Mouse (Mus musculus) frontal cortex, adult 2 months (tissue): ENCODE results near the gene Meis2. TPM values are rescaled to one million over a fixed set of nuclear protein-coding genes. Genes with fewer than 3 reads are reported as not detected.

Source experiments
- DNase-seq, 2 experiments: peaks; one replicate each; pipeline ENCODE4 v3.0.0; 2022; ENCODE audit warnings: low spot score in 1 of 2; ENCODE audit errors: extremely low spot score in 1 of 2
- polyA plus RNA-seq: library from polyadenylated mRNA; depleted of rRNA; stranded (reverse); fragments of >200 nt; gene quantifications from 2 replicates; pipeline ENCODE4 v1.2.3, GENCODE M21; 2012; rRNA removed

Gene Meis2
- polyA plus RNA-seq = 372 and 452 TPM in 2 replicates

- DNase-seq = peak in 1 of 2 experiments; percentile 85
Measured at GRCm38 (mm10) chr2:116065570-116066005, at the start of gene Meis2. Gene Meis2, minus strand, starts transcription at chr2:116065839.

- DNase-seq = peak in 1 of 2 experiments; percentile 70
Measured at GRCm38 (mm10) chr2:116106194-116106593, 40.6 kb upstream of the Meis2 start.

GRCm38 (mm10) chr2:116105179-116105578 lies 39.5 kb upstream of the Meis2 start:
- DNase-seq = peak in 1 of 2 experiments; percentile 31

DNA sequence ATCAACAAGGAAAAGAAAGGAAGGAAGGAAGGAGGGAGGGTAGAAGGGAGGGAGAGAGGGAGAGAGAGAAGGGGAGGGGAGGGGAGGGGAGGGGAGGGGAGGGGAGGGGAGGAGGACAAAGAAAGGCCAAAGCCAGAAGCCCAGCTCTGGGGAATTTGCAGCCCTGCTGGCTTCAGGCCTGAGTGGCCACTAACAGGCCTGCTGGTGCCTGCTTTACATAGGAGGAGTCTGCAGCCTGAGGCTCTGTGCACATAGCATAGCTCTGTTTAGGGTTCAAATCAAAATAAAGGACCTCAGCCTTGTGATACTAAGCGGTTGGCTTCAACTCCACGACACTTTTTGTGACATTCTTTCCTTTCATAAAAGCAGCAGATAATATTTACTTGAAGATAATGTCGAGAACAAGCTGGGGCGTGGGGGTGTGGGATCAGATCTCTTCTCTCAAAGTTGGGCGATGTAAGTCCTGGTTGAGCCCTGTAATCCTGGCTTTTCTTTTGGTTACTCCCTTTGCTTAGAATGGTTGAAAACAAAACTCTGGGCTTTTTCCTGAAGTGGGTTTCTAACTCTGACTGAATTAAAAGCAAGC lies 37.9 kb upstream of the Meis2 start:
- DNase-seq = no peak

DNA sequence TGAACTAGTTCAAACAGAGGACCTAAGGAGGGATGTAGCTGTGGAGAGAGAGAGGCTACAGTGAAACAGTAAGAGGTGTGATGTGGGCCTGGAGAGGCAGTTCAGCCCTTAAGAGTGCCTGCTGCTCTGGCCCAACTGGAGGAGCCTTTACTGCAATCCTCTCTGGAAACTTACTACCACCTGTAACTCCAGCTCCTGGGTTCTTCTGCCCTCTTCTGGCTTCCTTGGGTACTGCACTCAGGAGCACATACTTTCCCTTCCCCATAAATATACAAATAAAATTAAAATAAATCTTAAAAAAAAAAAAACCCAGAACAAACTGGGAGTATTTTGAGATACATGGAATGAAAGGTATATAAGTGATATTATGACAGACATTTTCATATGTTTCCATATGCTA lies 35.6 kb upstream of the Meis2 start:
- peak in 1 of 2 experiments; percentile 36 for DNase-seq

DNA sequence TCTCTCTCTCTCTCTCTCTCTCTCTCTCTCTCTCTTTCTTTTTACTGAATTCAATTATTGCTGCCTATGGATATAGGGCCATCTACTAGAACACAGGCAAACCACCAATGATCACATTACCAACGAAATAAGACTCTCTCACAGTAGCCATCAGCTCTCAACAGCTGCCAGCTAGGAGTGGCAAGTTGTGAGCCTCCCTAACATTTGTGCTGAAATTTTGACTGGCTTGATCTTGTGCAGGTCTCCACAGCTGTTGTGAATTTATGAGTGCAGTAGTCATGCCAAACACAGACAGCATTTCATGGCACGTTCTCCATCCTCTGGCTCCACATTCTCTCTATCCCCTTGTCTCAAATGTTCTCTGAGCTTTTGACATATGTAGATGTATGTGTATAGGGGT lies 15.3 kb upstream of the Meis2 start:
- no peak for DNase-seq

DNA sequence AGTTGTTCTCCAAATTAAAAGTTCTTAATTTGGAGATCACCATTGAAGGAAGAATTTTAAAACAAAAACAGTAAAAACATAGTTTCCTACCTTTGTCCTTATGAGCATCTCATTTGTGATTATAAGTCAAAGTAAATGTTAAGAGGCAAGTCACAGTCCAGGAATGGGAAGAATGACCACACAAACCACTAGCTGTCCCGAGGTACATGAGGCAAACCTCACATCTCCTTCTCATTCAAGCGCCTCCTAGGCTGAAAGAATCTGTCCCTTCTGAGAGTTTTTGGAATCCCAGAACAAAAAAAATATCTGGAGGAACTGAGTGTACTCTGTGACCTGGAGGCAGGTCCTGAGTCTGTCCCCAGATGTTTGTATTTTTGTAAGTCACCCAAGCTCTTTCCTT lies 13.2 kb upstream of the Meis2 start:
- DNase-seq = no peak

DNA sequence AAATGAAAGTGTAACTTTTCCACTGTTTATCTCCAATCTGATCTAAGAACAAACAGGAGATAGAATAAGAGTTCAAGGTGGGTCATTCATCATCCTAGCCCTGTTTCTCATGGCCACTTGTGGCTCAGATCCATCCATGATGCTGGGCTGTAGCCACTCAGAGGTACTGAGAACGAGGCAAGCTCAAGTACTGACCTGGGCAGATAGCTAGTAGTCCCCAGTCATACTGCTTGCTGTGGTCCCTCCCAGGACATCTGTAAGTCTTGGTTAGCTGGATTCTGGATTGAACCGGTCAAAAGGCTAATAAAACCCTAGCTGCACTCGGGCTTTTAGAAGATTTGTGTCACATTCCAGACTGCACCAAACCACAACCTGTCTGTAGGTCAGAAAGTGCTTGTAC lies 12.1 kb upstream of the Meis2 start:
- no peak for DNase-seq

GRCm38 (mm10) chr2:116076752-116077480 lies 11.3 kb upstream of the Meis2 start:
- DNase-seq = no peak

- peak in 1 of 2 experiments; percentile 39 for DNase-seq
Measured at GRCm38 (mm10) chr2:116075902-116076301, 10.3 kb upstream of the Meis2 start.

DNA sequence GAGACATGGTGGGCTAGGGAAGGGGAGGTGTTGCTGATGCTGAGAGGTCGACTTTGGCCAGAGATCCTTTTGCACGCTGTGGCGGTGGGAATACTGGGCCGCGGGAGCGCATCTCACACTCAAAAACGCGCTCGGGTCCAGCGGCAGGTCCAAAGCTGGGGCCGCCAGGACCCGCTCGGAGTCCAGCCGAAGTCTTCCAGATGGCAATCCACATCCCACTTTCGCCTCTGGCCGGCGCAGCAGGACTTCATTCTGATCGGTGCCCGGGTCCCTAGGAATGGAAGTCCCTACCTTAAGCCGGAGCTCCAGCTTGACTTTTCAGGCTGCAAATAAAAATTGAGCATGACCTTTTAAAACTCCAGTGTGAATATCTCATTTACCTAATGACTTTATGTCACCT lies 9.8 kb upstream of the Meis2 start:
- peak in 1 of 2 experiments; percentile 32 for DNase-seq

DNA sequence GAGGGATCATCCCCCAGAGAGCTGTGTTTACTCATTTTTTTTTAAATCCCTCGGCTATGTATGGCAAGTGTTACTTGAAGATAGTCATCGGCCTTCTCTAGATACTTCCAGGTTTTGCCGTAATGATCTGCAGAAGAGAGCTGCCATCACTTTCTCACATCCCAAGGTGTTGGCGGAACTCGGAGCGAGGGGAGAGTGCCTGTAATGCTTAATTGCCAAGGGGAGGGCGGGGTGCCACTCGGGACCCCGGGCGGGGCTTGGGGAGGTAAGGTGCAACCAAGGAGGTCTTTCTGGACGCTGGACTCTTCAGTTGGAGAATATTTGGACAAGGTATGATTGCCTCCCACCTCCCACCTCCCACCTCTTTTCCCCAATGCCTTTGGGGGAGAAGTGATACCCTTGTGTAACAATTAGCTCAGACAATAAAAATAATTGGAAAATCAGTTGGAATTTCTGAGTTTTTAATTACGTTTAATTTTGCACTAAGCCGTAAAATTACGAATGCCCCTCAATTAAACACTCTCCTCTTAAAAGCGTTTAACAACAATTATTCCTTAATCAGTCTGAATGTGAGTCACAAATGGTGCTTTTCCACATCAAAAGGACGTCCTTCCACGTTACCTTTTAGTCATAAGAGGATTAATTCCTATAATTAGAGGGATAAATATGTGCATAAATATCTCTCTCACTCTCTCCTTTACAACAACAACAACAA lies 9.2 kb upstream of the Meis2 start:
- DNase-seq = peak in 1 of 2 experiments; percentile 19

GRCm38 (mm10) chr2:116074061-116074460 lies 8.4 kb upstream of the Meis2 start:
- no peak for DNase-seq

GRCm38 (mm10) chr2:116073311-116073904 lies 7.8 kb upstream of the Meis2 start:
- no peak for DNase-seq

DNA sequence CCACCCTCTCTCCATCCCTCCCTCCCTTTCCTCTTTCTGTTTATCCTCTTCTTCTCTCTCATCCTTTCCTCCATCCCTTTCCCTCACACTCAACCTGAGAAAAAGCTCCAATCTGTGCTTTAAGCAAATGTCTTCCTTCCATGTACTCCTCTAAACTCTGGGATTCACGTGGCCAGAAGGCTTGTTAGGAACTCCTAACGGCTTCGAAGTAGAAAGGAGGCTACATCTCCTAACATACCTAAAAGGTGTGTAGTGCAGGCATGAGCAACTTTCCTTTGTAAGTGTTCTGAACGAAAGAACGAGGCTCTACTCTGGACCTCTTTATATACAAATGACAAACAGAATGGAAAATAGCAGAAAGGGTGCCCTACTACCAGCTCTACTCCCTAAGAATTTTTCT lies 7.1 kb upstream of the Meis2 start:
- peak in 1 of 2 experiments; percentile 27 for DNase-seq

DNA sequence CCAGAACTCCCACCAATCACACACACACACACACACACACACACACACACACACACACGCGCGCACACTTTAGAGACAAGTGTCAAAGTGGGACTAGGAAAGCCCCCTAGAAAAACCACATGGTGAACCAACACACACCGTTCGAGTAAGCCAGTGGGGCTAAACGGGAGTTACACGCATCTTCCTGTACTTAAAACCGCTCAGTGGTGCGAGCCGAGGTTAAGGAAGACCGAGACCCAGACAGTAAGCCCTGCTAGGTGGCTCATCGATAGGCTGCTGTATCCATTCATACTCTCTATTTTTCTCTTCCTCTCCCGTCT lies 6.6 kb upstream of the Meis2 start:
- DNase-seq = peak in 1 of 2 experiments; percentile 25

GRCm38 (mm10) chr2:116071571-116072320 lies 6.1 kb upstream of the Meis2 start:
- peak in 1 of 2 experiments; percentile 86 for DNase-seq

GRCm38 (mm10) chr2:116070614-116071425 lies 5.2 kb upstream of the Meis2 start:
- DNase-seq = no peak

DNA sequence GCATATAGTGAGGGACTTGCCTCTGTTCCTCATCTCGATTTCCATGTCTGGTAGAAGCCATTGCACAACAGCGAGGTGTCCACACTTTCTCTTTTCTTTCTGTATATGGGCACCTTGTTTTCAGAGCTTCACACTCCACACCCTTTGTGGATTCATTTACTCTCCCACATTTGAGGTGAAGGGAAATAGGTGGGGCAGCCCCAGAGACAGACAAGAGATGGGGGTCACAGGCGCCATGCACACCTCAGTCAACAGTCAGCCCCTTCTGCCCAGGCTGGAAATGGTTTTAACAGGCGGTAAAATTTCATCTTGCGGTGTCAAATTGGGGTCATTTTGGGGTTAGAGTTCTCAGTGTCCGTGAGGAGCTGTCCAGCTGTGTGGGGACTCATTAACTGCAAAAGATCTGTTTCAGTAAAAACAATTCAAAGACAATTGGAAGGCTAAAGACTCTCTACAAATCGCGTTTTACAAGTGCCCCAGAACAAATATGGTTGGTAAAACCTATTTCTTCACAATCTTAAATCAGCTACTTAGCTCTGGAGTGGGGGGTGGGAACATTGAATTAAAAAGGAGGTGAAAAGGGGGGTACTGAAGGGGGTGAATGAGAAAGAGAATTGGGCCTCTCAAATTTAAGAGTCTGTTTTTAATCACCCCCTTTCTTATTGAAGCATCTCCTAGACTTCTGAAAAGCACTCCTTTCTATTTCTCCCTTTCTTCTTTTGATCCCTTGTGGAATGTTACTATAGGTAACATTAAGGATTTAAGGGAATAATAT lies 4.0 kb upstream of the Meis2 start:
- no peak for DNase-seq
